ENCODE assay signal across 9 mouse cellular contexts in the genomic region with DNA sequence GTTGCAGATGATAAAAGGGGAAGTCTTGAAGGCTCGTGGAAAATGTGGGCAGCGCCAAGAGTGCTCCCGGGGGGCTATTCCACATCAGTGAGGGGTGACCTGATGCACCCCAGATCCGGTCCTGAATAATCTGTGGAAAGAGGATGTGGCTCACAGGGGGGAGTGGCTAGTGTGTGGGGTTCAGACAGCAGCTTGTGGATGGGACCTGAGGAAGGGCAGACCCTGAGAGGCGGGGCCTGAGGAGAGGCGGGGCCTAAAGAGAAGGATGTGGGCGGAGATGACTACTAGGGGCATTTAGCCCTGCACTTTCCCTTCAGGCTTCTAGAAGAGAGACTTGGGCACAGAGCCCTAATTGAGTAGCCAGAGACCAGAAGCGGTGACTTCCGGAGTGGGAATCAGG. TPM values are rescaled to one million over a fixed set of nuclear protein-coding genes. Genes with fewer than 3 reads are reported as not detected.
DNase-seq lines count a peak whose midpoint lies in the region; ATAC-seq lines count a peak whose summit lies in the region.
"Had no signal": no experiment of that assay in that cellular context is flagged by ENCODE, and none has a peak within 500 bp of the region (broad histone marks: within the 10 kb centered on the region; RNA-seq: fewer than 3 reads in every experiment).

No protein-coding gene starts in this region.

- 27% methylated on average over 9 of the region's 9 CpGs for WGBS in heart, embryonic 12.5 days
- 29% methylated on average over 9 of the region's 9 CpGs for WGBS in limb, embryonic 10.5 days

- H3K9ac ChIP-seq in heart, embryonic 12.5 days: no peak overlapping the region
- H3K9ac ChIP-seq: neural tube, embryonic 12.5 days had no signal

- no peaks in the 10 kb centered on the region for H3K36me3 ChIP-seq in heart, embryonic 12.5 days
- H3K36me3 ChIP-seq in limb, embryonic 10.5 days: no peaks in the 10 kb centered on the region
- H3K36me3 ChIP-seq in splenic B cell, adult 2 months (ENCODE audit: control insufficient read depth, insufficient read depth, low read length, poor library complexity, severe bottlenecking): no peaks in the 10 kb centered on the region
- H3K36me3 ChIP-seq: neural tube, embryonic 12.5 days had no signal

- DNase-seq in testis, postnatal 10 days (ENCODE audit: low spot score): peak; percentile 79
- DNase-seq in testis, postnatal 14 days (ENCODE audit: low spot score): no peak
- DNase-seq in limb, embryonic 10.5 days (ENCODE audit: low spot score): no peak
- DNase-seq in splenic B cell, adult 2 months (ENCODE audit: low read depth, low spot score): peak; percentile 94
- no peak for DNase-seq in yolk sac, embryonic 10.5 days (ENCODE audit: low spot score)
- DNase-seq in cerebellum, adult 11-12 months: no peak
- no peak for DNase-seq in ovary, postnatal 14 days (ENCODE audit: low spot score)

- H3K4me3 ChIP-seq in heart, embryonic 12.5 days: no peak overlapping the region
- 0 out of 2 replicates have a peak overlapping the region, but pooled peaks have one; percentile 15 for H3K4me3 ChIP-seq in limb, embryonic 10.5 days
- H3K4me3 ChIP-seq: neural tube, embryonic 12.5 days had no signal

- no peak overlapping the region for H3K27ac ChIP-seq in heart, embryonic 12.5 days (ENCODE audit: poor library complexity, severe bottlenecking)
- H3K27ac ChIP-seq in limb, embryonic 10.5 days: peak overlapping the region; percentile 27; the same call in 1 of the 2 replicates
- H3K27ac ChIP-seq: neural tube, embryonic 12.5 days had no signal

- peaks cover 38% of the 10 kb centered on the region for H3K27me3 ChIP-seq in heart, embryonic 12.5 days (replicated peaks)
- peaks cover 54% of the 10 kb centered on the region for H3K27me3 ChIP-seq in limb, embryonic 10.5 days (ENCODE audit: low read depth, poor library complexity, severe bottlenecking)
- H3K27me3 ChIP-seq in splenic B cell, adult 2 months (ENCODE audit: control insufficient read depth, insufficient read depth, low read length, poor library complexity, severe bottlenecking): no peaks in the 10 kb centered on the region

- no peaks in the 10 kb centered on the region for H3K9me3 ChIP-seq in heart, embryonic 12.5 days (replicated peaks)
- no peaks in the 10 kb centered on the region for H3K9me3 ChIP-seq in limb, embryonic 10.5 days (replicated peaks)
- H3K9me3 ChIP-seq: neural tube, embryonic 12.5 days had no signal

- H3K4me1 ChIP-seq in heart, embryonic 12.5 days (replicated peaks): peaks cover 16% of the 10 kb centered on the region
- H3K4me1 ChIP-seq in limb, embryonic 10.5 days: peaks cover 36% of the 10 kb centered on the region

- ATAC-seq in heart, embryonic 12.5 days (ENCODE audit: insufficient number of reproducible peaks, low FRiP score): peak; percentile 16; the same call in 1 of the 2 replicates

- H3K4me2 ChIP-seq in heart, embryonic 12.5 days: 0 out of 2 replicates have a peak overlapping the region, but pooled peaks have one; percentile 28
- H3K4me2 ChIP-seq: neural tube, embryonic 12.5 days had no signal

RNA-seq across cellular contexts. Expression of gene Slc30a2, which starts 19.6 kb away (rescaled TPM):
- polyA plus RNA-seq in heart, embryonic 12.5 days (2016; fragmentation: Nextera tagmentation; extraction: Ambion mirVana): 0.42 and 0.44 TPM in 2 replicates
- polyA plus RNA-seq in limb, embryonic 10.5 days (2016; fragmentation: Nextera tagmentation; extraction: Ambion mirVana): not detected in 2 replicates
- polyA plus RNA-seq: neural tube, embryonic 12.5 days had no signal

RNA-seq across cellular contexts. Expression of gene Extl1, which starts 21.1 kb away (rescaled TPM):
- polyA plus RNA-seq in heart, embryonic 12.5 days (2016; fragmentation: Nextera tagmentation; extraction: Ambion mirVana): 3.1 TPM in 2 replicates
- polyA plus RNA-seq in limb, embryonic 10.5 days (2016; fragmentation: Nextera tagmentation; extraction: Ambion mirVana): 0.44 and 0.75 TPM in 2 replicates

RNA-seq across cellular contexts. Expression of gene Pafah2, which starts 33.5 kb away (rescaled TPM):
- polyA plus RNA-seq in heart, embryonic 12.5 days (2016; fragmentation: Nextera tagmentation; extraction: Ambion mirVana): 10.1 and 10.7 TPM in 2 replicates
- 8.1 and 8.6 TPM in 2 replicates for polyA plus RNA-seq in limb, embryonic 10.5 days (2016; fragmentation: Nextera tagmentation; extraction: Ambion mirVana)

RNA-seq across cellular contexts. Expression of gene Trim63, which starts 47.7 kb away (rescaled TPM):
- 90.7 and 93.9 TPM in 2 replicates for polyA plus RNA-seq in heart, embryonic 12.5 days (2016; fragmentation: Nextera tagmentation; extraction: Ambion mirVana)
- 0.30 and 0.95 TPM in 2 replicates for polyA plus RNA-seq in limb, embryonic 10.5 days (2016; fragmentation: Nextera tagmentation; extraction: Ambion mirVana)

Comparison
In these comparisons a context has a peak if more than half of its experiments do, and no peak if none do; other contexts are left out.
1. DNase-seq: peak in testis, postnatal 10 days (single experiment) and splenic B cell, adult 2 months (single experiment); none in testis, postnatal 14 days (single experiment), limb, embryonic 10.5 days (single experiment), yolk sac, embryonic 10.5 days (single experiment), cerebellum, adult 11-12 months (single experiment) and ovary, postnatal 14 days (single experiment).